Mouse (Mus musculus) embryonic fibroblast, embryonic 13.5 days (primary cell): ENCODE data around the gene Plin3.

Source experiments
- CTCF ChIP-seq: IDR thresholded peaks from 2 replicates; pipeline ENCODE4 v1.5.1; 2011; ENCODE audit warnings: mild to moderate bottlenecking, control low read depth, low read length, moderate library complexity, borderline replicate concordance; ENCODE audit not compliant: insufficient read depth
- POLR2A ChIP-seq: IDR thresholded peaks from 2 replicates; pipeline ENCODE4 v1.6.1; 2011; ENCODE audit warnings: low read depth, mild to moderate bottlenecking, control low read depth, low read length, moderate library complexity

GRCm38 (mm10) chr17:56275842-56276480 is 16.7 kb downstream of the Plin3 start:
- TF ChIP-seq POLR2A = no peak
- no peak for TF ChIP-seq CTCF
